Mouse (Mus musculus): ENCODE results near the gene Klhl25.
"Not testable (repeated sequence)": the region's sequence is repeated elsewhere in the genome, so short reads cannot be mapped to it uniquely, and the experiment has no call there.

GRCm38 (mm10) chr7:75879436-75879835, 31.3 kb downstream of the Klhl25 start:
- not testable (repeated sequence) for TF ChIP-seq CTCF (IDR thresholded peaks at IDR 0.05; ENCODE audit: control insufficient read depth, insufficient read depth, insufficient read length); USF1 (IDR thresholded peaks at IDR 0.05; ENCODE audit: low read depth)

Data from C2C12 (cell line).